Mouse (Mus musculus) gastrocnemius, adult 8-10 months (tissue): Measurements from ENCODE around the gene Sgip1. TPM values are rescaled to one million over a fixed set of nuclear protein-coding genes. Genes with fewer than 3 reads are reported as not detected.
A peak's percentile ranks its signal among the peaks of the same experiment; 100 is the strongest.

Source experiments
- DNase-seq, 2 experiments: peaks; one replicate each; pipeline ENCODE4 v3.0.0; 2022; ENCODE audit warnings: low spot score in 2 of 2
- total RNA-seq, 4 experiments: library from RNA; stranded (reverse); gene quantifications; 2 replicates each; pipeline ENCODE4 v1.2.4; 2022

Sgip1 gene
- total RNA-seq, 4 experiments from 2014 or later: 0.77 to 2.9 (median 2.1) TPM

GRCm38 (mm10) chr4:102840062-102840798 lies 99.1 kb downstream of the Sgip1 start:
- DNase-seq: no peak

GRCm38 (mm10) chr4:102840956-102841729 lies 100.0 kb downstream of the Sgip1 start:
- DNase-seq: no peak

- DNase-seq: no peak
Measured at GRCm38 (mm10) chr4:102850498-102850897, 109.4 kb downstream of the Sgip1 start.

GRCm38 (mm10) chr4:102851161-102851560 lies 110.1 kb downstream of the Sgip1 start:
- DNase-seq: no peak

GRCm38 (mm10) chr4:102852290-102852689 lies 111.2 kb downstream of the Sgip1 start:
- no peak for DNase-seq

GRCm38 (mm10) chr4:102852808-102853207 lies 111.7 kb downstream of the Sgip1 start:
- DNase-seq: no peak

GRCm38 (mm10) chr4:102853330-102854022 lies 112.4 kb downstream of the Sgip1 start:
- peak in 1 of 2 experiments; percentile 19 for DNase-seq

GRCm38 (mm10) chr4:102854928-102855892 lies 114.1 kb downstream of the Sgip1 start:
- no peak for DNase-seq

- DNase-seq: no peak
Measured at GRCm38 (mm10) chr4:102856086-102856485, 115.0 kb downstream of the Sgip1 start.

- DNase-seq: no peak
Measured at GRCm38 (mm10) chr4:102859259-102860194, 118.4 kb downstream of the Sgip1 start.

GRCm38 (mm10) chr4:102862751-102863710 lies 121.9 kb downstream of the Sgip1 start:
- DNase-seq: no peak

- DNase-seq: no peak
Measured at GRCm38 (mm10) chr4:102866531-102866930, 125.4 kb downstream of the Sgip1 start.

GRCm38 (mm10) chr4:102871274-102871673 lies 130.2 kb downstream of the Sgip1 start:
- DNase-seq: no peak

GRCm38 (mm10) chr4:102883142-102883541 lies 142.0 kb downstream of the Sgip1 start:
- DNase-seq: no peak

GRCm38 (mm10) chr4:102884228-102884627 lies 143.1 kb downstream of the Sgip1 start:
- DNase-seq: no peak

GRCm38 (mm10) chr4:102886459-102886858 lies 145.4 kb downstream of the Sgip1 start:
- no peak for DNase-seq

- no peak for DNase-seq
Measured at GRCm38 (mm10) chr4:102886902-102887301, 145.8 kb downstream of the Sgip1 start.
